Mouse (Mus musculus): ENCODE measurements at regions not wholly inside any gene's neighbourhood (a gene's known extent, or its start where the extent isn't known, plus 50 kb on each side); places are given as distances from the start of the nearest gene placed in this dataset.

DNA sequence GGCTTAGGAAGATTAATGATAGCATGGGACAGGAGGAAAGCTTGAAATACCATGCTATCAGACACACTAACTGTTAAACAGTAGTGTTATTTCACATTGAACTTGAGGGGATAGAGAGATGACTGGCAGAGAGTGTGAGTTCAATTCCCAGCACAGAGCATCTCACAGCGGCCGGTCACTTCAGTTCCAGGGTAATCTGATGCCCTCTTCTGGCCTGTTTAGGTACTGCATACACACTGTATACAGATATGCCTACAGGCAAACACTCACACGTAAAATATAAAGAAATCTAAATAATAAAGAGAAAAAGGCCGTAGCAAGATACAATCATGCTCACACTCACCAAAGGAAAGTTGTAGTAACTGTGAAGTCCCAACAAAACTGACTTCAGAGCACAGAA, 506.0 kb downstream of the Zfp536 start:
- H3K4me3 ChIP-seq (ENCODE audit: low read depth, low read length): no peak overlapping the region
- no peaks in the 10 kb centered on the region; the same call in 1 of the 2 replicates for H3K9me3 ChIP-seq (replicated peaks; ENCODE audit: control insufficient read depth, low read length)
- ATAC-seq (replicated peaks; ENCODE audit: insufficient number of reproducible peaks, low FRiP score, low TSS enrichment): no peak
- no peak overlapping the region for H3K9ac ChIP-seq (ENCODE audit: low read depth, low read length)
- 81% methylated on average over 4 of the region's 4 CpGs for WGBS (ENCODE audit: insufficient replicate concordance)
- no peaks in the 10 kb centered on the region for H3K27me3 ChIP-seq (ENCODE audit: control insufficient read depth, insufficient read depth, low read length)
- H3K4me1 ChIP-seq (ENCODE audit: control insufficient read depth, insufficient read depth, low read length): no peaks in the 10 kb centered on the region
- H3K4me2 ChIP-seq: no peak overlapping the region
- H3K36me3 ChIP-seq (ENCODE audit: control insufficient read depth, insufficient read depth, low read length): no peaks in the 10 kb centered on the region
- no peak overlapping the region for H3K27ac ChIP-seq (ENCODE audit: low read depth, low read length)

- Histone ChIP-seq H3K36me3 (ENCODE audit: control insufficient read depth, insufficient read depth, low read length) (no peaks in the 10 kb centered on the region), H3K4me1 (ENCODE audit: control insufficient read depth, insufficient read depth, low read length) (no peaks in the 10 kb centered on the region), H3K27me3 (ENCODE audit: control insufficient read depth, insufficient read depth, low read length) (no peaks in the 10 kb centered on the region), H3K4me3 (ENCODE audit: low read depth, low read length) (no peak overlapping the region), H3K4me2 (no peak overlapping the region), H3K27ac (ENCODE audit: low read depth, low read length) (no peak overlapping the region), H3K9ac (ENCODE audit: low read depth, low read length) (no peak overlapping the region), H3K9me3 (replicated peaks; ENCODE audit: control insufficient read depth, low read length) (no peaks in the 10 kb centered on the region; the same call in 1 of the 2 replicates)
- WGBS (ENCODE audit: insufficient replicate concordance): 82% methylated on average over 3 of the region's 3 CpGs
- no peak for ATAC-seq (replicated peaks; ENCODE audit: insufficient number of reproducible peaks, low FRiP score, low TSS enrichment)
Measured at GRCm38 (mm10) chr7:37270841-37271240, 502.6 kb downstream of the Zfp536 start.

DNA sequence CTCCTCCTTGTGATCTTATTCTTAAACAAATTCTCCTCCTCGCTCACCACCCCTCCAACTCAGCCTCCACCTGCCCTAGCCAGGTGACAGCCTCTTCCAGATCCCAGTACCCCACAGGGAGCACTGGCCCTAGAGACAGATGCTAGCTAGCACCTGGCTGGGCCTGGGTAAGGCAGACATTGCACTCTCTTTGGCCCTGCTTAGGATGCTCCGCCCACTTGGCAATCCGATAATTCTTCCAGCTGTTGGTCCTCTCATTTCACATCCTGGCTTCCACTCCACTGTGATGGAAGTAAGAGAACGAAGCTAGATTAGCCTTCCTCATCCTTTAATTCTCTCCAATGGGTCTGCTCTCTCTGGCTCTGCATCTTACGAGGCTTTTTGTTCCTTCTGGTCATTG, 483.4 kb downstream of the Zfp536 start:
- Histone ChIP-seq H3K9ac (ENCODE audit: low read depth, low read length) (no peak overlapping the region), H3K4me1 (ENCODE audit: control insufficient read depth, insufficient read depth, low read length) (no peaks in the 10 kb centered on the region), H3K27ac (ENCODE audit: low read depth, low read length) (no peak overlapping the region), H3K36me3 (ENCODE audit: control insufficient read depth, insufficient read depth, low read length) (no peaks in the 10 kb centered on the region), H3K27me3 (ENCODE audit: control insufficient read depth, insufficient read depth, low read length) (no peaks in the 10 kb centered on the region), H3K4me2 (0 out of 2 replicates have a peak overlapping the region, but pooled peaks have one; percentile 29), H3K4me3 (ENCODE audit: low read depth, low read length) (no peak overlapping the region), H3K9me3 (replicated peaks; ENCODE audit: control insufficient read depth, low read length) (no peaks in the 10 kb centered on the region)
- no peak for ATAC-seq (replicated peaks; ENCODE audit: insufficient number of reproducible peaks, low FRiP score, low TSS enrichment)
- WGBS (ENCODE audit: insufficient replicate concordance): 36% methylated on average over 5 of the region's 5 CpGs

- no peak for ATAC-seq (replicated peaks; ENCODE audit: insufficient number of reproducible peaks, low FRiP score, low TSS enrichment)
- H3K36me3 ChIP-seq (ENCODE audit: control insufficient read depth, insufficient read depth, low read length): no peaks in the 10 kb centered on the region
- 35% methylated on average over 19 of the region's 19 CpGs for WGBS (ENCODE audit: insufficient replicate concordance)
- no peak overlapping the region for H3K9ac ChIP-seq (ENCODE audit: low read depth, low read length)
- H3K27ac ChIP-seq (ENCODE audit: low read depth, low read length): no peak overlapping the region
- no peak overlapping the region for H3K4me3 ChIP-seq (ENCODE audit: low read depth, low read length)
- peak overlapping the region; percentile 29; the same call in 1 of the 2 replicates for H3K4me2 ChIP-seq
- no peaks in the 10 kb centered on the region for H3K9me3 ChIP-seq (replicated peaks; ENCODE audit: control insufficient read depth, low read length)
- no peaks in the 10 kb centered on the region for H3K4me1 ChIP-seq (ENCODE audit: control insufficient read depth, insufficient read depth, low read length)
- no peaks in the 10 kb centered on the region for H3K27me3 ChIP-seq (ENCODE audit: control insufficient read depth, insufficient read depth, low read length)
Measured at GRCm38 (mm10) chr7:37290493-37291045, 482.9 kb downstream of the Zfp536 start.

DNA sequence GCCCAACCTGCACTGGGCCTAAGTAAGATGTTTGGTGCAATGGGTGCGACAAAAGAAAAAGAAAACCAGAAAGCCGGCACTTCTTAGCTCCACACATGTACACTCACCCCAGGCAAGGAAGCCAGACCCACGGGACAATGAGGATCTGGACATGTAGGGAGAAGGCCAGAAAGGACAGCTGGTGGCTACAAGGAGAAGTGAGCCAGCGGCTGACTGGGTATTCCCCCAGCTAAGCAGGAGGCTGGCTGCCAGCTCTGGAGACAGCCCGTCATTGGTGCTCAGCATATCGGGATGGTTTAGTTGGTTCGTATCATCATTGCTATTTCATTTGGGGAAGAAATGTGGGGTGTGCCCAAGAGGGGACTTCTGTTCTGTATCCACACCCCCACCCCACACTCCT, 481.7 kb downstream of the Zfp536 start:
- H3K27me3 ChIP-seq (ENCODE audit: control insufficient read depth, insufficient read depth, low read length): no peaks in the 10 kb centered on the region
- no peaks in the 10 kb centered on the region for H3K36me3 ChIP-seq (ENCODE audit: control insufficient read depth, insufficient read depth, low read length)
- no peaks in the 10 kb centered on the region for H3K4me1 ChIP-seq (ENCODE audit: control insufficient read depth, insufficient read depth, low read length)
- WGBS (ENCODE audit: insufficient replicate concordance): 78% methylated on average over 7 of the region's 7 CpGs
- no peak overlapping the region for H3K27ac ChIP-seq (ENCODE audit: low read depth, low read length)
- no peak overlapping the region for H3K4me3 ChIP-seq (ENCODE audit: low read depth, low read length)
- no peak overlapping the region for H3K9ac ChIP-seq (ENCODE audit: low read depth, low read length)
- no peaks in the 10 kb centered on the region for H3K9me3 ChIP-seq (replicated peaks; ENCODE audit: control insufficient read depth, low read length)
- no peak overlapping the region for H3K4me2 ChIP-seq
- ATAC-seq (replicated peaks; ENCODE audit: insufficient number of reproducible peaks, low FRiP score, low TSS enrichment): no peak

- Histone ChIP-seq H3K4me1 (ENCODE audit: control insufficient read depth, insufficient read depth, low read length) (no peaks in the 10 kb centered on the region), H3K36me3 (ENCODE audit: control insufficient read depth, insufficient read depth, low read length) (no peaks in the 10 kb centered on the region), H3K9ac (ENCODE audit: low read depth, low read length) (no peak overlapping the region), H3K9me3 (replicated peaks; ENCODE audit: control insufficient read depth, low read length) (no peaks in the 10 kb centered on the region), H3K4me3 (ENCODE audit: low read depth, low read length) (no peak overlapping the region), H3K4me2 (no peak overlapping the region), H3K27ac (ENCODE audit: low read depth, low read length) (no peak overlapping the region), H3K27me3 (ENCODE audit: control insufficient read depth, insufficient read depth, low read length) (no peaks in the 10 kb centered on the region)
- WGBS (ENCODE audit: insufficient replicate concordance): 77% methylated on average over 9 of the region's 9 CpGs
- ATAC-seq (replicated peaks; ENCODE audit: insufficient number of reproducible peaks, low FRiP score, low TSS enrichment): no peak
Measured at GRCm38 (mm10) chr7:37292554-37292953, 480.9 kb downstream of the Zfp536 start.

GRCm38 (mm10) chr7:37298888-37299287, 474.6 kb downstream of the Zfp536 start:
- H3K27me3 ChIP-seq (ENCODE audit: control insufficient read depth, insufficient read depth, low read length): no peaks in the 10 kb centered on the region
- no peaks in the 10 kb centered on the region for H3K9me3 ChIP-seq (replicated peaks; ENCODE audit: control insufficient read depth, low read length)
- H3K4me1 ChIP-seq (ENCODE audit: control insufficient read depth, insufficient read depth, low read length): no peaks in the 10 kb centered on the region
- H3K27ac ChIP-seq (ENCODE audit: low read depth, low read length): no peak overlapping the region
- H3K36me3 ChIP-seq (ENCODE audit: control insufficient read depth, insufficient read depth, low read length): no peaks in the 10 kb centered on the region
- ATAC-seq (replicated peaks; ENCODE audit: insufficient number of reproducible peaks, low FRiP score, low TSS enrichment): no peak
- H3K4me2 ChIP-seq: no peak overlapping the region
- WGBS (ENCODE audit: insufficient replicate concordance): 15% methylated on average over 3 of the region's 3 CpGs
- no peak overlapping the region for H3K9ac ChIP-seq (ENCODE audit: low read depth, low read length)
- no peak overlapping the region for H3K4me3 ChIP-seq (ENCODE audit: low read depth, low read length)

- Histone ChIP-seq H3K27ac (ENCODE audit: low read depth, low read length) (no peak overlapping the region), H3K9me3 (replicated peaks; ENCODE audit: control insufficient read depth, low read length) (no peaks in the 10 kb centered on the region), H3K4me3 (ENCODE audit: low read depth, low read length) (no peak overlapping the region), H3K27me3 (ENCODE audit: control insufficient read depth, insufficient read depth, low read length) (no peaks in the 10 kb centered on the region), H3K4me2 (peak overlapping the region; percentile 19; the same call in 1 of the 2 replicates), H3K9ac (ENCODE audit: low read depth, low read length) (no peak overlapping the region), H3K4me1 (ENCODE audit: control insufficient read depth, insufficient read depth, low read length) (no peaks in the 10 kb centered on the region), H3K36me3 (ENCODE audit: control insufficient read depth, insufficient read depth, low read length) (no peaks in the 10 kb centered on the region)
- 47% methylated on average over 9 of the region's 9 CpGs for WGBS (ENCODE audit: insufficient replicate concordance)
- ATAC-seq (replicated peaks; ENCODE audit: insufficient number of reproducible peaks, low FRiP score, low TSS enrichment): no peak; the same call in 1 of the 2 replicates
Measured at GRCm38 (mm10) chr7:37305463-37305862, 468.0 kb downstream of the Zfp536 start.

DNA sequence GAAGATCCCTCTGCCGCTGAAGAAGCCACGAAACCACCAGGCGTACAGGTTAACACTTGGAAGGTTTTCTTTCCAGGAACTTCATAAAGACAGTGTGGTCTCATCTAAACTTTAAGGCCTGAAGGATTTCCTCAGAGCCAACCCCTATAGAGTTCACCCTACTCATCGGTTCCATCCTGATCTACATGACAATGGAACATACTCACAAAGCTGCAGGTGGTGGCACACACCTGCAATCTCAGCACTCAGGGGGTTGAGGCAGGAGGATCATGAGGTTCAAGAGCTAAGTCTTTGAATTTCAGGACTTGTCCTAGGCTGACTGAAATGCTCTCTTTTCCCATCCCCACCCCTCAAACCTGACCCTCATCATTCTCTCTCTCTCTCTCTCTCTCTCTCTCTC, 466.2 kb downstream of the Zfp536 start:
- WGBS (ENCODE audit: insufficient replicate concordance): 83% methylated on average over 4 of the region's 4 CpGs
- no peak for ATAC-seq (replicated peaks; ENCODE audit: insufficient number of reproducible peaks, low FRiP score, low TSS enrichment)
- Histone ChIP-seq H3K9me3 (replicated peaks; ENCODE audit: control insufficient read depth, low read length) (no peaks in the 10 kb centered on the region), H3K36me3 (ENCODE audit: control insufficient read depth, insufficient read depth, low read length) (no peaks in the 10 kb centered on the region), H3K27me3 (ENCODE audit: control insufficient read depth, insufficient read depth, low read length) (no peaks in the 10 kb centered on the region), H3K4me3 (ENCODE audit: low read depth, low read length) (no peak overlapping the region), H3K9ac (ENCODE audit: low read depth, low read length) (no peak overlapping the region), H3K4me2 (no peak overlapping the region), H3K4me1 (ENCODE audit: control insufficient read depth, insufficient read depth, low read length) (no peaks in the 10 kb centered on the region), H3K27ac (ENCODE audit: low read depth, low read length) (no peak overlapping the region)

All from heart, embryonic 11.5 days (tissue).